Mouse (Mus musculus) stomach, embryonic 15.5 days (tissue): ENCODE data around the gene Iqcc. TPM values are rescaled to one million over a fixed set of nuclear protein-coding genes. Genes with fewer than 3 reads are reported as not detected.
A peak's percentile ranks its signal among the peaks of the same experiment; 100 is the strongest.

Source experiments
- ATAC-seq: fragments of 200-750 bp; cut with Nextera tagmentation; 2 replicates; pipeline ENCODE4 v1.8.0; 2017; ENCODE audit warnings: low read depth, moderate number of reproducible peaks, moderate TSS enrichment; ENCODE audit not compliant: insufficient read depth, low FRiP score
- H3K27ac ChIP-seq: fragments of 300-500 bp; sonication (generic); 2 replicates; pipeline ENCODE4 v1.5.1; 2015; ENCODE audit warnings: mild to moderate bottlenecking, inconsistent platforms
- H3K27me3 ChIP-seq: fragments of 300-500 bp; sonication (generic); replicated peaks from 2 replicates; pipeline ENCODE4 v1.6.1; 2015; ENCODE audit warnings: inconsistent platforms
- H3K36me3 ChIP-seq: fragments of 300-500 bp; sonication (generic); 2 replicates; pipeline ENCODE4 v1.6.1; 2015; ENCODE audit warnings: inconsistent platforms
- H3K4me1 ChIP-seq: fragments of 300-500 bp; sonication (generic); 2 replicates; pipeline ENCODE4 v1.6.1; 2015; ENCODE audit warnings: inconsistent platforms
- H3K4me2 ChIP-seq: fragments of 300-500 bp; sonication (generic); 2 replicates; pipeline ENCODE4 v1.6.1; 2015; ENCODE audit warnings: mild to moderate bottlenecking, inconsistent platforms
- H3K4me3 ChIP-seq: fragments of 300-500 bp; sonication (generic); replicated peaks from 2 replicates; pipeline ENCODE4 v1.5.1; 2015; ENCODE audit warnings: inconsistent platforms
- H3K9ac ChIP-seq: fragments of 300-500 bp; sonication (generic); 2 replicates; pipeline ENCODE4 v1.6.1; 2015; ENCODE audit warnings: inconsistent platforms
- H3K9me3 ChIP-seq: fragments of 300-500 bp; sonication (generic); 2 replicates; pipeline ENCODE4 v1.6.1; 2016; ENCODE audit warnings: inconsistent platforms
- WGBS: fragments of 180-500 bp; shearing (Covaris S2); methylation state at CpG from one replicate; pipeline ENCODE4 v1.1.7; 2015; 5-methylcytosine and 5-hydroxymethylcytosine counted together
- polyA plus RNA-seq: library from polyadenylated mRNA; unstranded; fragments of >200 nt; fragmentation: Nextera tagmentation; extraction: Ambion mirVana; gene quantifications from 2 replicates; pipeline ENCODE4 v1.2.1, GENCODE M21; 2015

Iqcc gene
- polyA plus RNA-seq, 1 experiment from 2014 or later: 25.0 TPM

DNA sequence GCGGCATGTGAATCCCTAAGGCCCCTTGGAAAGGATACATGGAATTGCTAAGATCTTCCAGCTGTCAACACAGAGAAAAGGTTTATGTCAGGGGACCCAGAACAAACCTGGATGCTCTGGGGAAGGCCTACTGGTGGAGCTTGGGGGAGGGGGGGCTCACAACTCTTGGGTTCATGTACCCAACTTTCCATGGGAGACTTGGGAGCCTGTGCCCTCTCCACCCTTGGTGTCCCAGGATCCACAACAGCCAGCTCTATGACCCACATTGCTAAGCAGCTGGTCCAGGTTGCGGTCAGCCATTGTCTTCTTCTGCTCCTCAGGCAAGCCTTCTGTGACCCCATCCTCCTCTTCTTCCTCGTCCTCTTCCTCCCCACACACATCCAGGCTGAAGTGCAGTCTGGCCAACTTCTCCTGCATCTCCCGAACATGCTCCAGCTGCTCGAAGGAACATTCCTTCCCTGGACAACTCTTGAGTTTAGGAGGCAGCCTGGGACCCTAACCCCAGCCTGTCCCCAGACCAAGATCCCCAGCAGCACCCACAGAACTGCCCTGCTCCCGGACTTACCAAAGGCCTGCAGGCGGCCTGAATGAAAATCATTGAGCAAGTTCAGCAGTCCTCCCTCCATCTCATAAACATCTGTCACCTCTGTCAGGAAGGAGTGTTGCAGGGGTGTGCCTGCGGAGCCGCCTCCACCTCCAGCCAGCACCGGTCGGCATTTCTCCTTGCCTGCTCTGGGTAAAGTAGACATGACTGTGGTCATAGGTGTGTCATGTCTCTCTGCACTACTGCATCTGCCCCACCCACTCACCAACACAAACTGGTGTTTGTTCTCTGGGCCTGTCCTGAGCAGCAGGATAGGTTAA, 1.8 kb upstream of the Iqcc start:
- Histone ChIP-seq H3K4me1 (peaks cover 36% of the 10 kb centered on the region), H3K27ac (peak overlapping the region; percentile 46; the same call in 1 of the 2 replicates), H3K27me3 (no peaks in the 10 kb centered on the region), H3K9me3 (no peaks in the 10 kb centered on the region), H3K4me2 (0 out of 2 replicates have a peak overlapping the region, but pooled peaks have one; percentile 9), H3K36me3 (0 out of 2 replicates have a peak, but pooled peaks cover 9% of the 10 kb centered on the region), H3K9ac (no peak overlapping the region), H3K4me3 (no peak overlapping the region)
- WGBS: 79% methylated on average over 11 of the region's 11 CpGs
- ATAC-seq: no peak

DNA sequence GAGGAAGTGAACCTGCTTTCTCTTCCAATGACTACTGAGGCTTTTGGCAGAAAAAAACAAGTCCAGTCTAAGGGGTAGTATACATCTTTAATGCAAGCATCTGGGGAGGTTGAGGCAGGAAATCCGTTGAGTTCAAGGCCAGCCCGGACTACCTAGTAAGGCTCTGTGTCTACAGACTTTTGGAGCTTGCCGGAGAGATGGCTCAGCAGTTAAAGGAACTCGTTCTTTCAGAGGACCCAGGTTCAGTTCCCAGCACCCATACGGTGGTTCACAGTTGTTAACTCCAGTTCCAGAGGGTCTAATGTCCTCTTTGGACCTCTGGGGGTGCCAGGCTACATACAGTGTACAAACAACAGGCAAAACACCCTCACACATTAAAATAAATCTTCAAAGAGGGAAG, 868 bp downstream of the Iqcc start:
- 93% methylated on average over 5 of the region's 5 CpGs for WGBS
- Histone ChIP-seq H3K9me3 (no peaks in the 10 kb centered on the region), H3K4me1 (peaks cover 20% of the 10 kb centered on the region), H3K36me3 (0 out of 2 replicates have a peak, but pooled peaks cover 9% of the 10 kb centered on the region), H3K27ac (peak overlapping the region; percentile 82; the same call in 1 of the 2 replicates), H3K4me3 (peak overlapping the region; percentile 76), H3K27me3 (no peaks in the 10 kb centered on the region), H3K4me2 (peak overlapping the region; percentile 85), H3K9ac (peak overlapping the region; percentile 78; the same call in 1 of the 2 replicates)
- ATAC-seq: no peak

- WGBS: 94% methylated on average over 7 of the region's 7 CpGs
- Histone ChIP-seq H3K36me3 (0 out of 2 replicates have a peak, but pooled peaks cover 9% of the 10 kb centered on the region), H3K9ac (no peak overlapping the region), H3K4me2 (no peak overlapping the region), H3K4me1 (peaks cover 12% of the 10 kb centered on the region; the same call in 1 of the 2 replicates), H3K27me3 (no peaks in the 10 kb centered on the region), H3K4me3 (no peak overlapping the region), H3K9me3 (no peaks in the 10 kb centered on the region), H3K27ac (no peak overlapping the region)
- no peak for ATAC-seq
Measured at GRCm38 (mm10) chr4:129617121-129617641, 1.7 kb downstream of the Iqcc start.

DNA sequence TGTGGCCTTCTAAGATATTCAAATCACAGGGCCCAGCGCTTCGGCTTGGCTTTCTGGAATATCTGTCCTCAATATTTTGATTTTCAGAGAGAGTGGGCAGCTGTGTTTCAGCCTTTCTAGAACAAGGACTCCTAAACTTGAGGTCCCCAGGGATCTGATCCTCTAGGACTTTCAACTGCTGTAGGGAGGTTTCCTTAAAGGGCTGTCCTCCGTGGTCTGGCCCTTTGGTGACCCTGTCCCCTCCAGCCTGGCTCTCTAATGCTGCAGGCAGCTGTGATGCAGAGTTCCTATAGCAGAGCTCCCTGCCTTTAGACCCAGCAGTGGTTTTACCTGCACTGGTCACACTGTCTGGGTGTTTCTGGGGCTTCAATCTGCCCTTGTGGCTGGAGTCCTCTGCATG, 2.3 kb downstream of the Iqcc start:
- Histone ChIP-seq H3K9ac (no peak overlapping the region), H3K27ac (no peak overlapping the region), H3K27me3 (no peaks in the 10 kb centered on the region), H3K4me1 (peaks cover 9% of the 10 kb centered on the region; the same call in 1 of the 2 replicates), H3K4me3 (no peak overlapping the region), H3K36me3 (0 out of 2 replicates have a peak, but pooled peaks cover 9% of the 10 kb centered on the region), H3K9me3 (no peaks in the 10 kb centered on the region), H3K4me2 (no peak overlapping the region)
- WGBS: 95% methylated on average over 3 of the region's 3 CpGs
- no peak for ATAC-seq

DNA sequence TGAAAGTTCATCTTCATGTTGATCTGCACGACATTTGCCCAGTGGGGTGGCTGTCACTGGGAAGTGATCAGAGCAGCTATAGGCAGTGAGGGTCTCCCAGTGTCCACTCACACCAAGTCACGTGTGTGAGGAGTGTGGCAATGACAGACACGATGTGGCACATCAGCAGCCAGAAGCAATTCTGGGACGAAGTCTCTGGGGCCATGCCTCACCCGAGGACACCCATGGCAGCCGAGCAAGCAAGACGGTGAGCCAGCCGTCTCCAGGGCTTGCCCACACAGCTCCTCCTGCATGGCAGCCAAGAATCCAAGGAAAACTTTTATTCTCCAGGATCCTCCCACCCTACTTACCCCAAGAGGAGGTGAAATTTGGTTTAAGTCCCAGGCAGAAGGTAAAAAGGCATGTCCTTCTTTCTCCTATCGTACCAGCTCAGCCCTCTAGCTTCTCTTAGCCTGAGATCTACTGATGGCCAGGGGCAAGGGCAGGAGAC, 3.1 kb downstream of the Iqcc start:
- Histone ChIP-seq H3K36me3 (0 out of 2 replicates have a peak, but pooled peaks cover 9% of the 10 kb centered on the region), H3K4me2 (no peak overlapping the region), H3K27me3 (no peaks in the 10 kb centered on the region), H3K4me3 (no peak overlapping the region), H3K4me1 (peaks cover 6% of the 10 kb centered on the region; the same call in 1 of the 2 replicates), H3K9me3 (no peaks in the 10 kb centered on the region), H3K27ac (no peak overlapping the region), H3K9ac (no peak overlapping the region)
- ATAC-seq: no peak
- 86% methylated on average over 9 of the region's 9 CpGs for WGBS

GRCm38 (mm10) chr4:129614093-129614492, 4.8 kb downstream of the Iqcc start, which contains the start of gene Dcdc2b:
Dcdc2b (minus strand) TSS chr4:129614257.
- Histone ChIP-seq H3K36me3 (0 out of 2 replicates have a peak, but pooled peaks cover 12% of the 10 kb centered on the region), H3K27me3 (no peaks in the 10 kb centered on the region), H3K9me3 (no peaks in the 10 kb centered on the region), H3K4me3 (no peak within 1 kb of the TSS), H3K9ac (no peak within 1 kb of the TSS), H3K27ac (no peak within 1 kb of the TSS), H3K4me2 (no peak within 1 kb of the TSS), H3K4me1 (peaks cover 6% of the 10 kb centered on the region; the same call in 1 of the 2 replicates)
- no peak for ATAC-seq
- 78% methylated on average over 6 of the region's 6 CpGs for WGBS

- ATAC-seq: no peak
- 0 out of 2 replicates have a peak, but pooled peaks cover 4% of the 10 kb centered on the region for H3K4me1 ChIP-seq
- WGBS: 70% methylated on average over 4 of the region's 4 CpGs
- H3K4me2 ChIP-seq: no peak overlapping the region
- no peaks in the 10 kb centered on the region for H3K27me3 ChIP-seq
- H3K9ac ChIP-seq: no peak overlapping the region
- peaks cover 19% of the 10 kb centered on the region for H3K36me3 ChIP-seq
- no peaks in the 10 kb centered on the region for H3K9me3 ChIP-seq
- H3K4me3 ChIP-seq: no peak overlapping the region
- no peak overlapping the region for H3K27ac ChIP-seq
Measured at GRCm38 (mm10) chr4:129610472-129610871, 8.4 kb downstream of the Iqcc start.

DNA sequence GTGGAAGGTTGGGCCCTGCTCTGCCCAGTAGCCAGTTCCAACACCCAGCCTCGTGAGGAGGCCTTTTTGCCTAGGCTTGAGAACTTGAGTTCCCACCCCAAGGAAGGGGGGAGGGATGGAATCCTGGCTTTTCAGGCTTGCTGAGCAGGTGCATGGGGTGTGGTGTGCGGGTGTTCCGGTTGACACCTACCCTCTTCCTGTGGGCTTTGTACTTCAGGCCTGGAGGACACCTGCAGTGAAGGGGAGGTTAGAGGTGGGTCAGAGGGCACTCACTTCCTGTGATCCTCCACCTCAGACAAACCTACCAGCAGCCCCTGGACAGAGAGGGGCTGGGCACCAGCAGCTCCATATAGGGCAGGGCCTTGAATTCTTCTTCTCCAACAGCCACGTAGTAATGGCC, 8.9 kb downstream of the Iqcc start:
- Histone ChIP-seq H3K27ac (no peak overlapping the region), H3K4me3 (no peak overlapping the region), H3K4me2 (no peak overlapping the region), H3K4me1 (0 out of 2 replicates have a peak, but pooled peaks cover 4% of the 10 kb centered on the region), H3K36me3 (peaks cover 19% of the 10 kb centered on the region), H3K9me3 (no peaks in the 10 kb centered on the region), H3K9ac (no peak overlapping the region), H3K27me3 (no peaks in the 10 kb centered on the region)
- no peak for ATAC-seq
- 71% methylated on average over 4 of the region's 4 CpGs for WGBS

GRCm38 (mm10) chr4:129609139-129609631, 9.7 kb downstream of the Iqcc start:
- Histone ChIP-seq H3K36me3 (peaks cover 23% of the 10 kb centered on the region), H3K27me3 (no peaks in the 10 kb centered on the region), H3K4me1 (0 out of 2 replicates have a peak, but pooled peaks cover 4% of the 10 kb centered on the region), H3K4me2 (no peak overlapping the region), H3K9me3 (no peaks in the 10 kb centered on the region), H3K27ac (no peak overlapping the region), H3K9ac (no peak overlapping the region), H3K4me3 (no peak overlapping the region)
- WGBS: 80% methylated on average over 12 of the region's 12 CpGs
- no peak for ATAC-seq

- Histone ChIP-seq H3K27me3 (no peaks in the 10 kb centered on the region), H3K4me2 (no peak overlapping the region), H3K4me1 (0 out of 2 replicates have a peak, but pooled peaks cover 4% of the 10 kb centered on the region), H3K27ac (0 out of 2 replicates have a peak overlapping the region, but pooled peaks have one; percentile 18), H3K36me3 (peaks cover 29% of the 10 kb centered on the region), H3K4me3 (no peak overlapping the region), H3K9me3 (no peaks in the 10 kb centered on the region), H3K9ac (no peak overlapping the region)
- WGBS: 32% methylated on average over 7 of the region's 7 CpGs
- ATAC-seq: peak; percentile 83
Measured at GRCm38 (mm10) chr4:129608426-129609025, 10.4 kb downstream of the Iqcc start.
